Mouse (Mus musculus) liver, adult 2 months (tissue): Measurements from ENCODE around the gene Sp3. TPM values are rescaled to one million over a fixed set of nuclear protein-coding genes. Genes with fewer than 3 reads are reported as not detected.

Source experiments
- DNase-seq: peaks from one replicate; pipeline ENCODE4 v3.0.0-alpha.2; 2011; ENCODE audit warnings: low read depth, low spot score; ENCODE audit errors: extremely low read depth
- H3K27ac ChIP-seq: fragments of 200-500 bp; replicated peaks from 2 replicates; pipeline ENCODE4 v1.5.1; 2012; ENCODE audit warnings: low read depth, mild to moderate bottlenecking, control low read depth, inconsistent platforms, low read length; ENCODE audit not compliant: insufficient read depth
- H3K27me3 ChIP-seq: fragments of 200-500 bp; 2 replicates; pipeline ENCODE4 v1.6.1; 2012; ENCODE audit warnings: mild to moderate bottlenecking, moderate library complexity, low read length, inconsistent platforms; ENCODE audit not compliant: control insufficient read depth, insufficient read depth
- H3K36me3 ChIP-seq: fragments of 200-500 bp; 2 replicates; pipeline ENCODE4 v1.6.1; 2012; ENCODE audit warnings: low read length, inconsistent platforms; ENCODE audit not compliant: control insufficient read depth, insufficient read depth
- H3K4me1 ChIP-seq: fragments of 200-500 bp; 2 replicates; pipeline ENCODE4 v1.6.1; 2011; ENCODE audit warnings: low read length; ENCODE audit not compliant: control insufficient read depth, insufficient read depth
- H3K4me3 ChIP-seq: fragments of 200-500 bp; 2 replicates; pipeline ENCODE4 v1.5.1; 2011; ENCODE audit warnings: low read depth, mild to moderate bottlenecking, control low read depth, low read length, moderate library complexity; ENCODE audit not compliant: insufficient read depth
- H3K79me2 ChIP-seq: fragments of 200-500 bp; 2 replicates; pipeline ENCODE4 v1.6.1; 2012; ENCODE audit warnings: inconsistent platforms, mild to moderate bottlenecking, low read length, moderate library complexity; ENCODE audit not compliant: control insufficient read depth, insufficient read depth
- H3K9ac ChIP-seq: fragments of 200-500 bp; 2 replicates; pipeline ENCODE4 v1.6.1; 2012; ENCODE audit warnings: low read depth, mild to moderate bottlenecking, control low read depth, inconsistent platforms, low read length
- CTCF ChIP-seq: fragments of 200-500 bp; IDR thresholded peaks from 2 replicates; pipeline ENCODE4 v1.5.1; 2011; ENCODE audit warnings: low read depth, low read length, control low read depth
- POLR2A ChIP-seq: fragments of 200-500 bp; IDR thresholded peaks from 2 replicates; pipeline ENCODE4 v1.6.1; 2011; ENCODE audit warnings: low read length, control low read depth; ENCODE audit not compliant: insufficient read depth; ENCODE audit errors: extremely low read depth
- WGBS: fragments of 180-500 bp; shearing (Covaris S2); methylation state at CpG from one replicate; pipeline ENCODE4 v1.1.7; 2018; 5-methylcytosine and 5-hydroxymethylcytosine counted together
- polyA plus RNA-seq: library from polyadenylated mRNA; depleted of rRNA; stranded (reverse); fragments of >200 nt; gene quantifications from 2 replicates; pipeline ENCODE4 v1.2.3, GENCODE M21; 2012
- total RNA-seq: library from RNA; depleted of rRNA; stranded (reverse); fragments of >200 nt; gene quantifications from 2 replicates; pipeline ENCODE4 v1.2.3, GENCODE M21; 2014

Gene Sp3
- total and polyA plus RNA-seq, 2 experiments: 9.0 to 55.1 TPM

DNA sequence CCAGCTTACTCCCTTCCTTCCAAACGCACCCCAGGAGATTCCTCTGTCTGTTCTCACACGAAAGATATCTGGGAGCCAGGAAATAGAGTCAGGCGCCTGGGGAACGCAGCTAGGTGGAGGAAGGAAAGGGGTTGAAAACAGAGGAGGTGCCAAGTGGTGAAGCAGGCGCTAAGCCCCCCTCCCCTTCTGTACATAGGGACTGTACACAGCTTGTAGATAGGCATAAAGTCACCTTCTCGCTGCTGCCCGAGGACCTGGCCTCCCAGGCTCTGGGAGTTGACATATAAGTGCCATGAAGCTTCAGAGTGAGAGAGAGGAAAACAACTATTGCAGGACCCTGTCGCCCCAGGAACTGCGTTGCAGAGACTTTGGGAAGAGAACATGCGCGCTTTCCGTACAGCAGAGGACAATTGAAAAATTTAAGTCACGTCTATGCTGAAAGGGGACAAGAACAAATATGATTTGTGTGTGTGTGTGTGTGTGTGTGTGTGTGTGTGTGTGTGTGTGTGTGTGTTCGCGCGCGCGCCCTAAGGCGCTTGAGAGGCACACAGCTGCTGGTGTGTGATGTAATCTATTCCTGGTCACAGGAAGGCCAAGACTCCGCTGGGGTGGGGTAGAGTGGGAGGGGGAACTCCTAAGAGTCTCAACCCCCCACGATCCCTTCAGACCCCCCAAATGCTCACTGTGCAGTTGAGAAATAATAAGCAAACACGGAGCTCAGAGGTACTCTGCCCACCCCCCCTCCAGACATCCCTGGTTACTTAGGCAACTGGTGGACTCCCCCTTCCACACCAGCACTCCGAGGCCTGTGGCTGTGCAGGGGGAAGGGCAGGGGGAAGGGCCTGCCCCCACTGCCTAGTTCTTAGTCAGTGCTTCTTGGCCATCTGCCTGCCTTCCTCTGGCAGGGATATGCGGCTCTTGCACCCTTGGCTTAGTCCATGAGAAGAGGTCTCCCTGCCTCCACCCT is 23.8 kb upstream of the Sp3 start:
- H3K4me3 ChIP-seq: no peak overlapping the region; the same call in 1 of the 2 replicates
- H3K27ac ChIP-seq: peak overlapping the region; percentile 58
- H3K79me2 ChIP-seq: no peaks in the 10 kb centered on the region
- 50% methylated on average over 24 of the region's 24 CpGs for WGBS
- DNase-seq: peak; percentile 46
- H3K36me3 ChIP-seq: no peaks in the 10 kb centered on the region
- no peaks in the 10 kb centered on the region for H3K27me3 ChIP-seq
- H3K9ac ChIP-seq: 0 out of 2 replicates have a peak overlapping the region, but pooled peaks have one; percentile 31
- H3K4me1 ChIP-seq: peaks cover 2% of the 10 kb centered on the region; the same call in 1 of the 2 replicates
- TF ChIP-seq POLR2A: no peak
- no peak for TF ChIP-seq CTCF

DNA sequence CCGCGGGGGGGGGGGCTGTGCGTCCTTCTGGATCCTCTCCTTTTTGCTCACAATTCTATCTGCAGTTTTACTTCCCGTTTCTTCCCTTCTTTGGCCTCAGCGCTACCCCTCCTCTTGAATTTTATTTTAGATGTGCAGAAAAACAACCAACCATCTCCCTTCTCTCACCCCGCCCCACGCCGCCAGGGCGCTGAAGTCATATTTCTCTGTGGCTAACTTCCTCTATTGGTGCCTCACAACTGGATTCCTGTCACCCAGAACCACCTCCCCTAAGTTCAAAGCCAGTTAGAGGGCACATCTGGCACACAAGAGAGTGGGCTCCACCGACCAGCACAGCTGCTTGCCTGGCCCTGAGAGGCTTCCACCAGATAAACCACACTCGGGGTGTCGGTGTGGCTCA is 22.8 kb upstream of the Sp3 start:
- 69% methylated on average over 12 of the region's 12 CpGs for WGBS
- Histone ChIP-seq H3K36me3 (no peaks in the 10 kb centered on the region), H3K79me2 (no peaks in the 10 kb centered on the region), H3K27ac (0 out of 2 replicates have a peak overlapping the region, but pooled peaks have one; percentile 8), H3K4me1 (peaks cover 2% of the 10 kb centered on the region; the same call in 1 of the 2 replicates), H3K9ac (no peak overlapping the region), H3K27me3 (no peaks in the 10 kb centered on the region), H3K4me3 (no peak overlapping the region)
- TF ChIP-seq POLR2A (no peak), CTCF (no peak)
- DNase-seq: no peak

DNA sequence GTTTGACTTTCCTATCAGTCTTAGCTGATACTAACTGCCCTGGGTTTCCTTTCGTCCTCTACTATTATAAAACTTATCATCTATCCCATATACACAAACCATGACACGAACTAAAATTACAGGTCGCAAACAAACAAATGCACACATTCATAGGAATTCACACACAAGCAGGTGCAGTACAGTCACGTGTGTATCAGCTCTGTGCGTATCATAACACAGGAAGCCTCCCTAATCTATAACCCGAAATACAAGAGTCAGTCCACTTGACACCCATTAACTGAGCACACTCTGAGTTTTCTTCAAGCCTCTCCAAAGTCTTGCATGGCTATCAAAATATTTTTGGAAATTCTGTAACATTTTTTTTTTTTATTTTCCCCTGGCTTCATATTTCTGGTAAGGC is 22.2 kb upstream of the Sp3 start:
- Histone ChIP-seq H3K27ac (no peak overlapping the region), H3K4me1 (peaks cover 2% of the 10 kb centered on the region; the same call in 1 of the 2 replicates), H3K9ac (no peak overlapping the region), H3K79me2 (no peaks in the 10 kb centered on the region), H3K27me3 (no peaks in the 10 kb centered on the region), H3K4me3 (no peak overlapping the region), H3K36me3 (no peaks in the 10 kb centered on the region)
- no peak for DNase-seq
- no peak for TF ChIP-seq POLR2A
- TF ChIP-seq CTCF: no peak
- 90% methylated on average over 6 of the region's 6 CpGs for WGBS

DNA sequence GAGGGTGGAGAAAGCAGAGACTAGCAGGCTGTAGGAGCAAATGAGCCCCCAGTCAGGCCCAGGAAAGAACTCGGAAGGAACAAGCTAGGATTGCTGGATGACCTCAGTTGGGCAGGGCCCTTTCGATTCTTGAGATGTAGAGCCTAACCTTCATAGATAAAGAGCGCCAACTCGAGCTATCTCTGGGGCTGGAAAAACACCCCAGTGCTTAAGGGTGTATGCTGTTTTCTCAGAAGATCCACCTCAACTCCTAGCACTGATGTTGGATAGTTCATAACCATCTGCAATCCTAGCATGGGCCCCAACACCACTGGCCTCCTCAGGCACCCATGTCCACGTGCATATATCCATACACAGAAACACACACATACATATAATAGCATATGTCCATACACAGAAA is 21.7 kb upstream of the Sp3 start:
- Histone ChIP-seq H3K27ac (no peak overlapping the region), H3K27me3 (no peaks in the 10 kb centered on the region), H3K4me1 (peaks cover 2% of the 10 kb centered on the region; the same call in 1 of the 2 replicates), H3K36me3 (no peaks in the 10 kb centered on the region), H3K9ac (no peak overlapping the region), H3K79me2 (no peaks in the 10 kb centered on the region), H3K4me3 (no peak overlapping the region)
- TF ChIP-seq POLR2A (no peak), CTCF (no peak)
- no peak for DNase-seq
- 88% methylated on average over 5 of the region's 5 CpGs for WGBS

DNA sequence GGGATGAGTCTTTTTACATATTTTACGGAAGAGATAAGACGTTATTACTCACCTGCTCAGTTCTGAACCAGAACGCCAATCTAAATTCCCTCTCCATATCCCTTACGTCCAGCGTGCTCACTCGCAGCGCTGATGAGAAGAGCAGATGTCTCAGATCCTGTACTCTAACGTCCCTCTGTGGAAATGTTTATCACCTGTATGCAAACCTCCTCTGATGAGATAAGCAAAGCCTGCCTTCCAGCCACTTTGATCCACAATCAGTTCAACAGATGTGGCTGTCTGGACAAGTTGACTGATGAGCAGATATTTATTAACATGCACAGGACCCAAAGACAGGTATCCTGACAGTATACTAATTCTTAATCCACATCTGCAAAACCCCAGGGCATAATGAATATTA is 19.9 kb upstream of the Sp3 start:
- no peaks in the 10 kb centered on the region for H3K79me2 ChIP-seq
- H3K4me3 ChIP-seq: no peak overlapping the region
- H3K36me3 ChIP-seq: no peaks in the 10 kb centered on the region
- H3K27me3 ChIP-seq: no peaks in the 10 kb centered on the region
- H3K4me1 ChIP-seq: no peaks in the 10 kb centered on the region; the same call in 1 of the 2 replicates
- no peak for TF ChIP-seq POLR2A
- TF ChIP-seq CTCF: no peak
- DNase-seq: no peak
- H3K9ac ChIP-seq: no peak overlapping the region
- H3K27ac ChIP-seq: no peak overlapping the region
- 80% methylated on average over 8 of the region's 8 CpGs for WGBS
